Mouse (Mus musculus) WW6 (cell line): Measurements from ENCODE around the gene Prdm15.

ENCODE experiments used
- DNase-seq: peaks from one replicate; pipeline ENCODE4 v3.0.0-alpha.2; 2013; ENCODE audit warnings: low read depth, low spot score

The Prdm15 gene

GRCm38 (mm10) chr16:97851741-97852319 is at the start of gene Prdm15:
Gene Prdm15 (minus strand): TSS chr16:97851850.
- DNase-seq, result no peak

GRCm38 (mm10) chr16:97897346-97898024 is 45.8 kb upstream of the Prdm15 start:
- DNase-seq, result no peak

- DNase-seq, result no peak
These were observed 36.1 kb upstream of the Prdm15 start for GRCm38 (mm10) chr16:97887762-97888161.

GRCm38 (mm10) chr16:97883696-97884095 is 32.0 kb upstream of the Prdm15 start:
- DNase-seq, result no peak

- DNase-seq, result no peak
These were observed 31.2 kb upstream of the Prdm15 start for GRCm38 (mm10) chr16:97882891-97883290.

GRCm38 (mm10) chr16:97879134-97879533 is 27.5 kb upstream of the Prdm15 start:
- DNase-seq, result peak; percentile 11

- no peak for DNase-seq
These were observed 25.9 kb upstream of the Prdm15 start for GRCm38 (mm10) chr16:97877502-97877901.

GRCm38 (mm10) chr16:97875101-97875500 is 23.5 kb upstream of the Prdm15 start:
- DNase-seq, result no peak

- no peak for DNase-seq
These were observed 22.7 kb upstream of the Prdm15 start for GRCm38 (mm10) chr16:97874376-97874775.

GRCm38 (mm10) chr16:97872657-97873056 is 21.0 kb upstream of the Prdm15 start:
- DNase-seq, result no peak

GRCm38 (mm10) chr16:97869193-97870102 is 17.8 kb upstream of the Prdm15 start:
- no peak for DNase-seq

- no peak for DNase-seq
These were observed 12.3 kb upstream of the Prdm15 start for GRCm38 (mm10) chr16:97863932-97864467.

- DNase-seq, result no peak
These were observed 4.4 kb upstream of the Prdm15 start for GRCm38 (mm10) chr16:97856050-97856449.

- no peak for DNase-seq
These were observed 449 bp downstream of the Prdm15 start for GRCm38 (mm10) chr16:97851061-97851740.

GRCm38 (mm10) chr16:97850667-97851060 is 986 bp downstream of the Prdm15 start:
- DNase-seq, result no peak

- DNase-seq, result no peak
These were observed 2.8 kb downstream of the Prdm15 start for GRCm38 (mm10) chr16:97848832-97849231.

GRCm38 (mm10) chr16:97844967-97845937 is 6.4 kb downstream of the Prdm15 start:
- no peak for DNase-seq

GRCm38 (mm10) chr16:97832154-97832553 is 19.5 kb downstream of the Prdm15 start:
- no peak for DNase-seq

- DNase-seq, result no peak
These were observed 23.4 kb downstream of the Prdm15 start for GRCm38 (mm10) chr16:97828207-97828606.

- no peak for DNase-seq
These were observed 28.2 kb downstream of the Prdm15 start for GRCm38 (mm10) chr16:97823311-97824007.
